Mouse (Mus musculus) kidney, embryonic 16.5 days (tissue): ENCODE data around the gene Ssbp2. TPM values are rescaled to one million over a fixed set of nuclear protein-coding genes. Genes with fewer than 3 reads are reported as not detected.
A peak's percentile ranks its signal among the peaks of the same experiment; 100 is the strongest.

ENCODE experiments used
- ATAC-seq: fragments of 200-750 bp; cut with Nextera tagmentation; 2 replicates; pipeline ENCODE4 v1.8.0; 2017; ENCODE audit warnings: moderate TSS enrichment; ENCODE audit not compliant: low FRiP score, low TSS enrichment
- H3K27ac ChIP-seq: fragments of 300-500 bp; sonication (generic); 2 replicates; pipeline ENCODE4 v1.5.1; 2014; ENCODE audit warnings: low read length
- H3K27me3 ChIP-seq: fragments of 300-500 bp; sonication (generic); 2 replicates; pipeline ENCODE4 v1.6.1; 2014; ENCODE audit warnings: low read length, control low read depth, mixed read lengths; ENCODE audit not compliant: insufficient read depth
- H3K36me3 ChIP-seq: fragments of 300-500 bp; sonication (generic); 2 replicates; pipeline ENCODE4 v1.6.1; 2014; ENCODE audit warnings: low read length, control low read depth, mixed read lengths; ENCODE audit not compliant: insufficient read depth
- H3K4me1 ChIP-seq: fragments of 300-500 bp; sonication (generic); 2 replicates; pipeline ENCODE4 v1.6.1; 2014; ENCODE audit warnings: low read length, control low read depth, mixed read lengths; ENCODE audit not compliant: insufficient read depth
- H3K4me2 ChIP-seq: fragments of 300-500 bp; sonication (generic); replicated peaks from 2 replicates; pipeline ENCODE4 v1.6.1; 2014; ENCODE audit warnings: low read depth, low read length
- H3K4me3 ChIP-seq: fragments of 300-500 bp; sonication (generic); 2 replicates; pipeline ENCODE4 v1.5.1; 2014; ENCODE audit warnings: mild to moderate bottlenecking, low read length
- H3K9ac ChIP-seq: fragments of 300-500 bp; sonication (generic); replicated peaks from 2 replicates; pipeline ENCODE4 v1.6.1; 2014; ENCODE audit warnings: low read length
- H3K9me3 ChIP-seq: fragments of 300-500 bp; sonication (generic); 2 replicates; pipeline ENCODE4 v1.6.1; 2016; ENCODE audit warnings: low read length, control low read depth
- WGBS: fragments of 180-500 bp; shearing (Covaris S2); extraction: QIAGEN DNeasy Blood & Tissue Kit; methylation state at CpG from one replicate; pipeline ENCODE4 v1.1.7; 2014; 5-methylcytosine and 5-hydroxymethylcytosine counted together
- polyA plus RNA-seq: library from polyadenylated mRNA; unstranded; fragments of >200 nt; fragmentation: Nextera tagmentation; extraction: Ambion mirVana; gene quantifications from 2 replicates; pipeline ENCODE4 v1.2.1, GENCODE M21; 2015

Ssbp2 gene
- polyA plus RNA-seq, 1 experiment from 2014 or later = 130 TPM

DNA sequence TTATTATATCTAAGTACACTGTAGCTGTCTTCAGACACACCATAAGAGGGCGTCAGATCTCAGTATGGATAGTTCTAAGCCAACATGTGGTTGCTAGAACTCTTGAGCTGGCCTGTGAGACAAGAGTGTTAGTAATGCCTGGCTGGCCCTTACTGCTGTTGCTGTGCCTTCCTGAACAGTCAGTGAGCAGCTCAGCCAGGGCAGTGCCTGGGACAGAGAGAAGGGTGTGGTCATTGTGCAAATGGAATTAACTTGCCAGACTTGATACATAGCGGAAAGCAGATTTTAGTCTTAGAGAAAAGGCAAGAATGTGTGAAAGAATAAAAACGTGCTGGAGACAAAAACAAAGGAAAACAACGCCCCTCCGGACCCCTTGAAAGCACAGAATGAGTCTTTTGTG, 83.5 kb downstream of the Ssbp2 start:
- WGBS = 83% methylated on average over 5 of the region's 5 CpGs
- no peak overlapping the region for H3K27ac ChIP-seq
- no peaks in the 10 kb centered on the region for H3K27me3 ChIP-seq
- peaks cover 5% of the 10 kb centered on the region; the same call in 1 of the 2 replicates for H3K36me3 ChIP-seq
- H3K4me1 ChIP-seq = no peaks in the 10 kb centered on the region
- no peak overlapping the region for H3K9ac ChIP-seq
- no peak overlapping the region for H3K4me2 ChIP-seq
- no peaks in the 10 kb centered on the region for H3K9me3 ChIP-seq
- H3K4me3 ChIP-seq = no peak overlapping the region
- ATAC-seq = no peak

GRCm38 (mm10) chr13:91564047-91564446, 104.0 kb downstream of the Ssbp2 start:
- ATAC-seq = no peak

GRCm38 (mm10) chr13:91564755-91565154, 104.7 kb downstream of the Ssbp2 start:
- Histone ChIP-seq H3K27me3 (no peaks in the 10 kb centered on the region), H3K27ac (no peak overlapping the region), H3K4me1 (no peaks in the 10 kb centered on the region), H3K9me3 (no peaks in the 10 kb centered on the region), H3K36me3 (0 out of 2 replicates have a peak, but pooled peaks cover 5% of the 10 kb centered on the region), H3K4me3 (no peak overlapping the region), H3K4me2 (no peak overlapping the region), H3K9ac (no peak overlapping the region)
- ATAC-seq = no peak
- 89% methylated on average over 6 of the region's 6 CpGs for WGBS

More at GRCm38 (mm10) chr13:91564047-91564446, 104.0 kb downstream of the Ssbp2 start:
- no peak overlapping the region for H3K27ac ChIP-seq
- 0 out of 2 replicates have a peak, but pooled peaks cover 5% of the 10 kb centered on the region for H3K36me3 ChIP-seq
- H3K9me3 ChIP-seq = no peaks in the 10 kb centered on the region
- no peak overlapping the region for H3K9ac ChIP-seq
- WGBS = 71% methylated on average over 6 of the region's 6 CpGs
- no peaks in the 10 kb centered on the region for H3K27me3 ChIP-seq
- H3K4me2 ChIP-seq = no peak overlapping the region
- H3K4me3 ChIP-seq = no peak overlapping the region
- no peaks in the 10 kb centered on the region for H3K4me1 ChIP-seq

- ATAC-seq = no peak
- Histone ChIP-seq H3K27ac (no peak overlapping the region), H3K9me3 (no peaks in the 10 kb centered on the region), H3K27me3 (no peaks in the 10 kb centered on the region), H3K4me1 (no peaks in the 10 kb centered on the region), H3K4me2 (no peak overlapping the region), H3K4me3 (no peak overlapping the region), H3K36me3 (no peaks in the 10 kb centered on the region), H3K9ac (no peak overlapping the region)
Observed at GRCm38 (mm10) chr13:91581504-91581903, 121.4 kb downstream of the Ssbp2 start.

DNA sequence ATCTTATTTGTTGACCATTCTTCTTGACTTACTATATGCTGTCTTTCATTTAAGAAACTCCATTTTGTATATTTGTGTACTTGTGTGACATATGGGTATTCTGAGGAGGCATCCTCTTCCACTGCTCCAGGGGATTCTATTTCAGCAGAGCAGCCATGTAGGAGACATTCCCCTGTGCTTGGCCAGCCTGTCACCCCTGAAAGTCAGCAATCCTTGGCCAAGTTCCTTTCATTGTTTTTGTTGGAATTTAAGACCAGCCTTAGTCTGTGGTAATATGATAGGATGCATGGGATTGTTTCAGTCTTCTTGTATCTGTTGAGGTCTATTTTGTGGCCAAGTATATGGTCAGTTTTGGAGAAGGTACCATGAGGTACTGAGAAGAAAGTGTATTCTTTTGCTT, 122.1 kb downstream of the Ssbp2 start:
- H3K4me3 ChIP-seq = no peak overlapping the region
- H3K4me2 ChIP-seq = no peak overlapping the region
- no peaks in the 10 kb centered on the region for H3K27me3 ChIP-seq
- H3K36me3 ChIP-seq = no peaks in the 10 kb centered on the region
- no peaks in the 10 kb centered on the region for H3K9me3 ChIP-seq
- no peak overlapping the region for H3K9ac ChIP-seq
- peak; percentile 67; the same call in 1 of the 2 replicates for ATAC-seq
- H3K4me1 ChIP-seq = no peaks in the 10 kb centered on the region
- H3K27ac ChIP-seq = no peak overlapping the region

DNA sequence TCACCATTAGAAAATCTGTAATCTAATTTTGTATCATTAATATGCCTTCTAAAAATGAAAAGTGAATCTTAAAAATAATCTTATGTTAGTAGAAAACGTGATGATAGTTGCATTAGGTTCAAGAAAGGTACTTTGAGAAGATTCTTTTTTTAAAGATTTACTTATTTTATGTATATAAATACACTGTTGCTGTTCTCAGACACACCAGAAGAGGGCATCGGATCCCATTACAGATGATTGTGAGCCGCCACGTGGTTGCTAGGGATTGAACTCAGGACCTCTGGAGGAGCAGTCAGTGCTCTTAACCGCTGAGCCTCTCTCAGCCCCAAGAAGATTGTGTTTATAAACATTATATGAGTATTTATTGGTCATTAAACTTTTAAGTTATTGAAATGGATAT, 126.3 kb downstream of the Ssbp2 start:
- WGBS = 78% methylated on average over 5 of the region's 5 CpGs
- Histone ChIP-seq H3K27me3 (no peaks in the 10 kb centered on the region), H3K4me1 (no peaks in the 10 kb centered on the region), H3K9me3 (no peaks in the 10 kb centered on the region), H3K9ac (no peak overlapping the region), H3K36me3 (no peaks in the 10 kb centered on the region), H3K4me2 (no peak overlapping the region), H3K4me3 (no peak overlapping the region), H3K27ac (no peak overlapping the region)
- no peak for ATAC-seq

GRCm38 (mm10) chr13:91588475-91588874, 128.4 kb downstream of the Ssbp2 start:
- 88% methylated on average over 2 of the region's 2 CpGs for WGBS
- H3K4me1 ChIP-seq = no peaks in the 10 kb centered on the region
- no peaks in the 10 kb centered on the region for H3K9me3 ChIP-seq
- H3K4me3 ChIP-seq = no peak overlapping the region
- H3K4me2 ChIP-seq = no peak overlapping the region
- H3K27me3 ChIP-seq = no peaks in the 10 kb centered on the region
- no peak overlapping the region for H3K27ac ChIP-seq
- ATAC-seq = no peak
- no peak overlapping the region for H3K9ac ChIP-seq
- no peaks in the 10 kb centered on the region for H3K36me3 ChIP-seq

- WGBS = 82% methylated on average over 4 of the region's 4 CpGs
- Histone ChIP-seq H3K4me2 (no peak overlapping the region), H3K36me3 (no peaks in the 10 kb centered on the region), H3K9ac (no peak overlapping the region), H3K4me1 (no peaks in the 10 kb centered on the region), H3K27me3 (no peaks in the 10 kb centered on the region), H3K4me3 (no peak overlapping the region), H3K27ac (no peak overlapping the region), H3K9me3 (no peaks in the 10 kb centered on the region)
- ATAC-seq = no peak
Observed at GRCm38 (mm10) chr13:91591863-91592262, 131.8 kb downstream of the Ssbp2 start.

GRCm38 (mm10) chr13:91595284-91595683, 135.2 kb downstream of the Ssbp2 start:
- no peaks in the 10 kb centered on the region for H3K9me3 ChIP-seq
- no peak overlapping the region for H3K4me3 ChIP-seq
- H3K9ac ChIP-seq = no peak overlapping the region
- no peaks in the 10 kb centered on the region for H3K27me3 ChIP-seq
- WGBS = 92% methylated on average over 1 of the region's 1 CpGs
- no peak for ATAC-seq
- no peaks in the 10 kb centered on the region for H3K36me3 ChIP-seq
- no peak overlapping the region for H3K4me2 ChIP-seq
- H3K27ac ChIP-seq = no peak overlapping the region
- no peaks in the 10 kb centered on the region for H3K4me1 ChIP-seq

DNA sequence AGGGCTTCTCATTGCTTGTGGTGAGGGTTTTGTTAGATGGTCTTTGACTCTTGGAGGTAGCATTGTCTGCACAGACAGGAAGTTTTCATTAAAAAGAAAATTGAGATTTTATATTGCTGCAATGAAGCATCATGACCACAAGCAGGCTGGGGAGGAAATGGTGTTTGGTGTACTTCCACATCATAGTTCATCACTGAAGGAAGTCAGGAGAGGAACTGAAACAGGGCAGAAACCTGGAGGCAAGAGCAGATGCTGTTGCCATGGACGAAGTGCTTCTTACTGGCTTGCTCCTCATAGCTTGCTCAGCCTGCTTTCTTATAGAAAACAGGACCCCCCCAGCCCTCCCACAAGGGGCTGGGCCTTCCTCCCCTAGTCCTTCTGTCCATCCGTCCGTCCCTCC, 139.5 kb downstream of the Ssbp2 start:
- H3K4me2 ChIP-seq = no peak overlapping the region
- H3K27me3 ChIP-seq = no peaks in the 10 kb centered on the region
- H3K27ac ChIP-seq = no peak overlapping the region
- no peak for ATAC-seq
- H3K9me3 ChIP-seq = no peaks in the 10 kb centered on the region
- H3K36me3 ChIP-seq = no peaks in the 10 kb centered on the region
- no peak overlapping the region for H3K4me3 ChIP-seq
- no peak overlapping the region for H3K9ac ChIP-seq
- WGBS = 93% methylated on average over 3 of the region's 3 CpGs
- no peaks in the 10 kb centered on the region for H3K4me1 ChIP-seq
